Mouse (Mus musculus) limb, embryonic 15.5 days (tissue): ENCODE measurements around the gene Tsr3. TPM values are rescaled to one million over a fixed set of nuclear protein-coding genes. Genes with fewer than 3 reads are reported as not detected.
"Not testable (repeated sequence)": the region's sequence is repeated elsewhere in the genome, so short reads cannot be mapped to it uniquely, and the experiment has no call there.

Source experiments
- ATAC-seq: fragments of 200-750 bp; cut with Nextera tagmentation; 2 replicates; pipeline ENCODE4 v1.8.0; 2017; ENCODE audit warnings: low read depth, moderate TSS enrichment; ENCODE audit not compliant: insufficient number of reproducible peaks, low FRiP score, low TSS enrichment
- H3K27ac ChIP-seq: fragments of 300-500 bp; sonication (generic); 2 replicates; pipeline ENCODE4 v1.5.1; 2015; ENCODE audit warnings: moderate library complexity, mild to moderate bottlenecking, inconsistent platforms
- H3K27me3 ChIP-seq: fragments of 300-500 bp; sonication (generic); 2 replicates; pipeline ENCODE4 v1.6.1; 2015; ENCODE audit warnings: inconsistent platforms
- H3K36me3 ChIP-seq: fragments of 300-500 bp; sonication (generic); 2 replicates; pipeline ENCODE4 v1.6.1; 2015; ENCODE audit warnings: inconsistent platforms
- H3K4me1 ChIP-seq: fragments of 300-500 bp; sonication (generic); 2 replicates; pipeline ENCODE4 v1.6.1; 2015; ENCODE audit warnings: inconsistent platforms
- H3K4me2 ChIP-seq: fragments of 300-500 bp; sonication (generic); 2 replicates; pipeline ENCODE4 v1.6.1; 2015; ENCODE audit warnings: mild to moderate bottlenecking, inconsistent platforms
- H3K4me3 ChIP-seq: fragments of 300-500 bp; sonication (generic); 2 replicates; pipeline ENCODE4 v1.5.1; 2015; ENCODE audit warnings: mild to moderate bottlenecking, inconsistent platforms
- H3K9ac ChIP-seq: fragments of 300-500 bp; sonication (generic); 2 replicates; pipeline ENCODE4 v1.6.1; 2015; ENCODE audit warnings: inconsistent platforms
- H3K9me3 ChIP-seq: fragments of 300-500 bp; sonication (generic); 2 replicates; pipeline ENCODE4 v1.6.1; 2016; ENCODE audit warnings: inconsistent platforms
- WGBS: fragments of 180-500 bp; shearing (Covaris S2); methylation state at CpG from one replicate; pipeline ENCODE4 v1.1.7; 2015; 5-methylcytosine and 5-hydroxymethylcytosine counted together
- polyA plus RNA-seq: library from polyadenylated mRNA; unstranded; fragments of >200 nt; fragmentation: Nextera tagmentation; extraction: Ambion mirVana; gene quantifications from 2 replicates; pipeline ENCODE4 v1.2.1, GENCODE M21; 2015

The Tsr3 gene
- polyA plus RNA-seq, 1 experiment from 2014 or later = 45.2 TPM

DNA sequence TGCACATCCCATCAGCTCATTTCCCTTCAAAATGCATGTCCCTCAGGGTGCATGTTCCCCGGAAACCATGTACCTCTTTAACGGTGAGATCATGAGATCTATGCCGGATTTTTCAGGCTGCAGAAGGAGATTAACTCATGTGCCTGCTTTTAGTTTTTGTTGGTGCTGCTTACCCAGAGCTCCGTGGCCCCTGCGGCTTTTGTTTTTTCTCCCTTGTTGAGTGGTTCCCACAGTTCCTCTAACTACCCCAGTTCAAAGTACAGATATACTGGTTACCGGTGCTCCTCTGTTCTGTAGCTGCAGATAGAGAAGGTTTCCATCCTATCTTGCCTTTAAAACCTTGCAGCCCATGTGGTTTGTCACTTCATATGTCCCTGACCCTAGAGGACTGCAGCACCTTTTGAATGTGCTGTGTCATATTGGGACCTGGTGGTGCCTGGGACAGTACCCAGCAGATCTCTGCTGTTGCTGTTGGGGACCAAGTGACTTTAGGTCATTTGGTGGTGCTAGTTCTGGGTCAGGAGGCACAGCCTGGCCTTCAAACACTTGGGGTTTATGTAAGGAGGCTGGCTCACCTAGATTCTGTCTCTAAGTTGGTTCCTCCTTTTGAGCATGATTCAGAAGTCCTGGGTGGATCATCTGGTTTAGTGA lies 16.9 kb upstream of the Tsr3 start:
- ATAC-seq = no peak
- Histone ChIP-seq H3K4me3 (peak overlapping the region; percentile 23), H3K9ac (no peak overlapping the region), H3K36me3 (peaks cover 54% of the 10 kb centered on the region), H3K9me3 (no peaks in the 10 kb centered on the region), H3K27me3 (no peaks in the 10 kb centered on the region), H3K4me2 (peak overlapping the region; percentile 39), H3K27ac (peak overlapping the region; percentile 43; the same call in 1 of the 2 replicates), H3K4me1 (peaks cover 16% of the 10 kb centered on the region)
- 41% methylated on average over 6 of the region's 6 CpGs for WGBS

DNA sequence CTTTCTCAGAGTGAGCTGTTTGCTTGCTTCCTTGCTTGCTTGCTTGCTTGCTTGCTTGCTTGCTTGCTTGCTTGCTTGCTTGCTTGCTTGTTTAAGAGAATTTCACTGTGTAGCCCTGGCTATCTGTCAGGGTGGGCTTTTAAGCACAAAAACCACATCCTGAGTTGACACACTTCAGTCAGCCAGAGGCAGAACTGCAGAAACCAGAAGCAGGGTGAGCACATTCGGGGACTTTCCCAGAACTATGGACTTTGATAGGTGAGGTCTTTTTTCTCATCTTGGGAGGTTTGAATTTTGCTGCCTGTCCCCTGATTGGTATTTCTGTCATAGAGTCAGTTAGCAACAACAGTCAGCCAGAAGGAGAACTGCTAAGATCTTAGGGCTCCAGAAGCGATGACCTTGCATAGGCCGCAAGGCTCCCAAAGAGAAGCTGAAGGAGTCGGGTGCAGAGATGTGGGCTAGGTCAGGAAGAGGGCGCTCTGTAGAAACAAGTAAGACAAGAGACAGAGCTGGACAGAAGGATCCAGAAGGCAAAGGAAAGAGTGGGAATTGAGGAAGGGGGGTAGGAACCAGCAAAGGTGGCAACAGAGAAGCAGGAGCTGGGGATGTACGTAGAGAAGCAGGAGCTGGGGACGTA lies 15.3 kb upstream of the Tsr3 start:
- 88% methylated on average over 7 of the region's 7 CpGs for WGBS
- peaks cover 16% of the 10 kb centered on the region for H3K4me1 ChIP-seq
- no peak for ATAC-seq
- no peak overlapping the region for H3K4me3 ChIP-seq
- H3K36me3 ChIP-seq = peaks cover 54% of the 10 kb centered on the region
- no peak overlapping the region for H3K4me2 ChIP-seq
- H3K9me3 ChIP-seq = no peaks in the 10 kb centered on the region
- H3K9ac ChIP-seq = no peak overlapping the region
- no peak overlapping the region for H3K27ac ChIP-seq
- H3K27me3 ChIP-seq = no peaks in the 10 kb centered on the region

DNA sequence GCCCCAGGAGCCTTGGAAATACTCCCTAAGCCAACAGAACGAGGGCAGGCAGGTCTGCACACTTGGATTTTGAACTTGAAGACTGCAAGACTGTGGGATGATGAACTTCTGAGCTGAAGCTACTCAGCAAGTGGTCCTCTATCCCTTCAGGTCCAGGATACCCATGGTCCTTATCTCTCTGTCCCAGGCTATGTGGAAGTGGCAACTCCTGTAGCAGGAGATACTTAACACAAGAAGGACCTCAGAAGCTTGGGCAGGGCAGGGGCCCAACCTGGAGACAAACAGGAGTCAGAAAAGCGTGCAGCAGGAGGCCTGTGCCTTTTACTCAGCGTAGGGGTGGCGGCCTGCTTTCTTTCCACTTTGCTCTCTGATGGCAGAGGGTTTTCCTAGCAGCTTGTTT lies 14.3 kb upstream of the Tsr3 start:
- H3K9me3 ChIP-seq = no peaks in the 10 kb centered on the region
- no peaks in the 10 kb centered on the region for H3K27me3 ChIP-seq
- H3K4me2 ChIP-seq = no peak overlapping the region
- H3K4me3 ChIP-seq = no peak overlapping the region
- ATAC-seq = no peak
- WGBS = 84% methylated on average over 4 of the region's 4 CpGs
- H3K36me3 ChIP-seq = peaks cover 54% of the 10 kb centered on the region
- H3K4me1 ChIP-seq = peaks cover 16% of the 10 kb centered on the region
- H3K27ac ChIP-seq = no peak overlapping the region
- H3K9ac ChIP-seq = no peak overlapping the region

DNA sequence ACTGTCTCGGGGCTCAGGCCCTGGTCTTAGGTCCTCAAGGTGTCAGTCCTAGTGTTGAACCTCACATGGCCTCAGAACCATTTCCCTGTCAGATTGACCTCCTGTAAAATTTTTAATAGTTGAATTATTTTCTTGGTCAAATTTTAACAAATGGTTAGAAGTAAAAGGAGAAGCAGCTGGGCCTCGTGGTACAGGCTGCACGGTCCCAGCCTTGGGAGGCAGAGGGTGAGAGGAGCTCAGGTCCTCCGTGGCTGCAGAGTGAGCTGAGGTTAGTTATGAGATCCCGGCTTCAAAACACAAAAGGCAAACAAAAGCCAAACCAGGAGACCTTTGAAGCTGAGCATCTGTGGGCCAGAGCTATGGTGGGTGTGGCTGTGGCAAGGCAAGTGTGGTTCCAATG lies 12.0 kb upstream of the Tsr3 start:
- no peak for ATAC-seq
- no peaks in the 10 kb centered on the region for H3K9me3 ChIP-seq
- H3K27me3 ChIP-seq = no peaks in the 10 kb centered on the region
- 81% methylated on average over 5 of the region's 5 CpGs for WGBS
- no peak overlapping the region for H3K9ac ChIP-seq
- H3K4me3 ChIP-seq = no peak overlapping the region
- peaks cover 62% of the 10 kb centered on the region for H3K36me3 ChIP-seq
- H3K4me1 ChIP-seq = no peaks in the 10 kb centered on the region
- H3K4me2 ChIP-seq = no peak overlapping the region
- H3K27ac ChIP-seq = no peak overlapping the region

DNA sequence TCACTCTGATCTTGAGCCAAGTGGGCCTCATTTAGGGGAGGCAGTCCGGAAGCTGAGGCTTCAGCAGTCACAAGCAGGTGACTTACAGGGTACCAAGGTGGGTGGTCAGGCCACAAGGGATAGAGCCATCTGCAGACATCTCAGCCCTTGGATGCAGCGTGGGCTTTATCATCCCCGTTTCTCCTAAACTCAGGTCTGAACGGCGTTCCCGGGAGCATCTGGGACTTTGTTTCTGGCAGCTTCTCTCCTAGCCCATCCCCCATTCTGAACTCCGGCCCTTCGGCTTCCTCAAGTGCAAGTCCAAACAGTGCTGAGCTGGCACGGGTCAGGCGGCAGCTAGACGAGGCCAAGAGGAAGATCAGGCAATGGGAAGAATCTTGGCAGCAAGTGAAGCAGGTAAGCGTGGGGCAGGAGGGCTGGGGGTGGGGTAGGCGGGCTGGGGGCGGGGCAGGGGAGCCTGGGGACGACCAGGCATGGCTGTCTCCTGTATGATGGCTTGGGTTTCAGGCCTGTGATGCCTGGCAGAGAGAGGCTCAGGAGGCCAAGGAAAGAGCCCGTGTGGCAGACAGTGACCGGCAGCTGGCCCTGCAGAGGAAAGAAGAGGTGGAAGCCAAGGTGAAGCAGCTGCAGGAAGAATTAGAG lies 9.8 kb upstream of the Tsr3 start:
- ATAC-seq, H3K4me1 ChIP-seq, H3K4me2 ChIP-seq, H3K9me3 ChIP-seq, H3K4me3 ChIP-seq, H3K27ac ChIP-seq, H3K27me3 ChIP-seq, H3K9ac ChIP-seq: not testable (repeated sequence)
- WGBS = 70% methylated on average over 16 of the region's 17 CpGs
- peaks cover 63% of the 10 kb centered on the region for H3K36me3 ChIP-seq

DNA sequence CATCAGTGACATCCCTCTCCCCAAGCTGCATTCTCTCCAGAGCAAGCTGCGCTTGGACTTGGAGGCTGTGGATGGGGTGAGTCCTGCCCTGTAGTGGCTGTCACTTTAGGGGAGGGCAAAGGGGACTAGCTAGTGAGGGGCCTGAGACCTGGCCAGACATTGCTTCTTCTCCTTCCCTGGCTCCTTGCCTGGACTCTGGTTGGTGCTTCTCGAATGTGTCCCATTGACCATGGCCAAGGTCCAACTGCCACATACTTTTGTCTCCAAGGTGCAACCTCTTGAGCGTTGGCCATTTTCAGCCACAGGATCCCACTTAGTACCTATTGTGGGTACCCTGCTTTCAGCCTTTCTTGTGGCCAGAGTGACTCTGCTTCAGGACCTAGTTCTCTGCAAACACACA lies 9.3 kb upstream of the Tsr3 start:
- ATAC-seq = no peak
- Histone ChIP-seq H3K9ac (no peak overlapping the region), H3K4me3 (no peak overlapping the region), H3K9me3 (no peaks in the 10 kb centered on the region), H3K4me1 (no peaks in the 10 kb centered on the region), H3K27ac (no peak overlapping the region), H3K36me3 (peaks cover 64% of the 10 kb centered on the region), H3K27me3 (no peaks in the 10 kb centered on the region), H3K4me2 (no peak overlapping the region)
- WGBS = 98% methylated on average over 3 of the region's 3 CpGs

DNA sequence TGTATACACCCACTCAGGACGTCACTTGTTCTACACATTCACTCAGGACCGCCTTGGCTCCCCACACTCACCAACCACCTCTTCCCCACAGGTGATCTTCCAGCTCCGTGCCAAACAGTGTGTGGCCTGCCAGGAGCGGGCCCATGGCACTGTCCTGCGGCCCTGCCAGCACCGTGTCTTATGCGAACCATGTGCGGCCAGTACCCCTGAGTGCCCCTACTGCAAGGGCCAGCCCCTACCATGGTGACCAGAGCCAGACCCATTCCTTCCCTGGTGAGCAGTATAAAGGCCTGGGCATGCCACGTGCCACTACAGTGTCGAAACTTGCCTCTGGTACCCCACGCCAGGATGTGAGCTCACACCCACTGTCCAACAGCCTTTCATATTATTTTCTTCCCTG lies 8.3 kb upstream of the Tsr3 start:
- H3K27ac ChIP-seq, H3K4me3 ChIP-seq, H3K4me1 ChIP-seq, H3K9ac ChIP-seq, H3K4me2 ChIP-seq, H3K27me3 ChIP-seq, H3K9me3 ChIP-seq, ATAC-seq: not testable (repeated sequence)
- 95% methylated on average over 8 of the region's 11 CpGs for WGBS
- H3K36me3 ChIP-seq = peaks cover 60% of the 10 kb centered on the region

DNA sequence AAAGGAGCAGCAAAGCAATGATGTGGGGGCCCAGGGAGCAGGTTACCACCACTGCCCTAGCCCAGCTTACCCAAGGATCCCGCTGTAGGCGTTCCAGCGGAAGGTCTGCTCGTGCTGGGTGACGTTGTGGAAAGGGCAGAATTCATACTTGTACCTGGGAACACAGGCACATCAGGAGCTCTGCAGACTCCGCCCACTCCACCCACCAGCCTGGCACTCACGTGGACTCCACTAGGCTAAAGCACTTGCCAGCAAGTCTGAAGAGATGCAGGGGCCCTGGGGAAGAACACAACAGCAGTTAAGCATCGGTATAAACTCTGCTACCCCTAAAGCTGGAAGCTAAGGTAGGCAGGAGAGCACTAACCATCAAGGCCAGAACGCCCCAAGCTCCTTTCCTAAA lies 4.3 kb upstream of the Tsr3 start:
- Histone ChIP-seq H3K36me3 (peaks cover 28% of the 10 kb centered on the region), H3K4me2 (no peak overlapping the region), H3K9me3 (no peaks in the 10 kb centered on the region), H3K27ac (no peak overlapping the region), H3K4me1 (peaks cover 10% of the 10 kb centered on the region), H3K27me3 (no peaks in the 10 kb centered on the region), H3K4me3 (no peak overlapping the region), H3K9ac (no peak overlapping the region)
- ATAC-seq = no peak
- WGBS = 77% methylated on average over 9 of the region's 9 CpGs

DNA sequence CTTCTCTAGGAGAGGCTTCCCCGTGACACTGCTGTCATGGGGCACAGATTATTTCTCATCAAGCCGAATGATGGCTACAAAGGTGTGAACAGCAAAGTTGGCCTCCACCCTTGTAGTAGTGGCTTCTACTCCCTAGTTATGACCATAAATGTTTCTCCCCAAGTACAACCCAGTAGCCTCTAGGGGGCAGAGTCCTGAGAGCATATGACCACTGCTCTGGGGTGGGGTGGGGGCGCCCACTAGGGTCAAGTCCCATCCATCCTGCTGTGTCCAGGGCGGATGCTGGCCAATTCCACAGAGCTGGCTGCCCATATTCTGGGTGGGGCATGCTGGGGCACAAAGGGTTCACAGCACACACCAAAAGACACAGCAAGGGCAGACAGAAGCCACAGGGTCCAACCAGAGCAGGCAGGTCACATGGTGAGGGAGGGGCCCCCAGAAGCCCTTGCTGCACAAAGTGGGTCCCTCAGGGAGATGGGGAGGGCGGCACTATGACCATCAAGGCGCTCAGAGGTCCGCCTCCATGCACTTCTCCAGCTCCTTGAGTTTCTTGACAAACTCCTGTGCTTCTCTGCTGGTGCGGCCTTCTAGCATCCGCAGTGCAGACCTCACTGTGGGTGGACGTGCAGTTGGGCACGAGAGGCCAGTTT lies 3.3 kb downstream of the Tsr3 start:
- WGBS = 90% methylated on average over 11 of the region's 11 CpGs
- Histone ChIP-seq H3K36me3 (peaks cover 23% of the 10 kb centered on the region), H3K4me1 (peaks cover 23% of the 10 kb centered on the region), H3K27me3 (no peaks in the 10 kb centered on the region), H3K9ac (no peak overlapping the region), H3K4me2 (no peak overlapping the region), H3K9me3 (no peaks in the 10 kb centered on the region), H3K4me3 (no peak overlapping the region), H3K27ac (no peak overlapping the region)
- no peak for ATAC-seq

DNA sequence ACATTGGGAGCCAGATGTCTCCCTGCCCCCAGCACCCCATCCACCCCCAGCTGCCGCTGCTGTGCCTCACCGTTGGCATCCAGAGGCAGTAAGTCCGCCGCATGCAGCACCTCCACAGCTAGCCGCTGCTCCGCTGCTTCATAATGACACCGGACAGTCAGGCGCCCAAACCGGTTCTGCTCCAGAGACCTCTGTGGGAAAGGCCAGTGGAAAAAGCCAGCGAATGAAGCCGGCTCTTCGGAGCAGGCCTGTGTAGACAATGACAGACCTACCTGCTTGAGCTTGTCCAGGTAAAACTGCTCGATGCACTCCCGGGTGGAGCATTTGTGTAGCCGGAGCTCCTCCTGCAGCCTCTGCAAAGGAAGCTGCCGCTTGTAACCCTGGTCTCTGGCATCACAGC lies 4.3 kb downstream of the Tsr3 start:
- ATAC-seq = no peak
- Histone ChIP-seq H3K27me3 (no peaks in the 10 kb centered on the region), H3K4me3 (no peak overlapping the region), H3K36me3 (peaks cover 23% of the 10 kb centered on the region), H3K27ac (no peak overlapping the region), H3K4me2 (no peak overlapping the region), H3K4me1 (peaks cover 22% of the 10 kb centered on the region), H3K9ac (no peak overlapping the region), H3K9me3 (no peaks in the 10 kb centered on the region)
- WGBS = 72% methylated on average over 16 of the region's 16 CpGs

DNA sequence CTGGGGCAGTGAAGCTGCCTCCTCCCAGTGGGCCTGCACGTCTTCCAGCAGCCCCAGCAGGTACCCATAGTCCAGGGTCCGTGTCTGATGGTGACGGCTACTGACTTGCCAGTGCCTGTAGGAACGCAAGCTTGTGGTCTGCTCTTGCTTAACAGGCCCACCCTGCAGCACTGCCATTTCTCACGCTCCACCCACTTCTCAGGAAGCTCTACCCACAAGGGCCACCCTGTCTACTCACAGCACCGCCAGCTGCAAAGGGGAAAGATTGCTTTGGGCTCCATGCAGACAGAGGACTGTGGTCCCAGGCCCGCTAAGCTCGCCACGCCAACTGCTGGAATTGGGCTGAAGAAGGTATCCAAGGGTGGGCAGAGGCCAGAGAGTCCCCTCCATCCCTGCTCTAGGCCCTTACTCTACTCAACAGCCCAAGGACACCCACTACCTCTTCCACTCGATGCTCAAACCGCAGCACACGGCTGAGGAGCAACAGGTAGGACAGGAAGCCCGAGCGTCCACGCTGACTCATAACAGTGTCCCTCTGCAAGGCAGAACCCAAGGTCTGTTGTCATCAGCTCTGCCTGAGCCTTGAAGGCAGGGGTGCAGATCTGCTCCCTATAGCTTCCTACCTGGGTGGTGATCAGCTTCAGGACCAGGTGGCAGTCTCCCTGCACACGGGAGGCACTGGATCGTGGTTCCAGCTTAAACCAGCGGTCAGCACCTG lies 8.2 kb downstream of the Tsr3 start:
- Histone ChIP-seq H3K36me3 (peaks cover 15% of the 10 kb centered on the region), H3K27ac (no peak overlapping the region), H3K9me3 (no peaks in the 10 kb centered on the region), H3K4me2 (no peak overlapping the region), H3K4me3 (no peak overlapping the region), H3K9ac (no peak overlapping the region), H3K27me3 (peaks cover 26% of the 10 kb centered on the region; the same call in 1 of the 2 replicates), H3K4me1 (peaks cover 4% of the 10 kb centered on the region; the same call in 1 of the 2 replicates)
- 76% methylated on average over 18 of the region's 18 CpGs for WGBS
- no peak for ATAC-seq
